Mouse (Mus musculus) lung, adult 2 months (tissue): ENCODE data around the gene Tcf19. TPM values are rescaled to one million over a fixed set of nuclear protein-coding genes. Genes with fewer than 3 reads are reported as not detected.
"Not testable (repeated sequence)": the region's sequence is repeated elsewhere in the genome, so short reads cannot be mapped to it uniquely, and the experiment has no call there.

Experiments
- DNase-seq: peaks from one replicate; pipeline ENCODE4 v3.0.0; 2022
- H3K4me1 ChIP-seq: fragments of 200-500 bp; 2 replicates; pipeline ENCODE4 v1.6.1; 2011; ENCODE audit warnings: low read length; ENCODE audit not compliant: control insufficient read depth, insufficient read depth
- H3K4me3 ChIP-seq: fragments of 200-500 bp; replicated peaks from 2 replicates; pipeline ENCODE3; 2011; ENCODE audit warnings: low read depth, mild to moderate bottlenecking, control low read depth, low read length; ENCODE audit errors: extremely low read depth
- CTCF ChIP-seq: fragments of 200-500 bp; IDR thresholded peaks from 2 replicates; pipeline ENCODE4 v1.5.1; 2011; ENCODE audit warnings: mild to moderate bottlenecking, low read length, control low read depth; ENCODE audit not compliant: insufficient read depth
- POLR2A ChIP-seq: fragments of 200-500 bp; IDR thresholded peaks from 2 replicates; pipeline ENCODE4 v1.6.1; 2011; ENCODE audit warnings: low read depth, mild to moderate bottlenecking, control low read depth, low read length, borderline replicate concordance; ENCODE audit errors: extremely low read depth
- WGBS: fragments of 180-500 bp; shearing (Covaris S2); methylation state at CpG from one replicate; pipeline ENCODE4 v1.1.7; 2018; 5-methylcytosine and 5-hydroxymethylcytosine counted together
- polyA plus RNA-seq: library from polyadenylated mRNA; depleted of rRNA; stranded (reverse); fragments of >200 nt; gene quantifications from 2 replicates; pipeline ENCODE4 v1.2.3, GENCODE M21; 2012; rRNA removed

Gene Tcf19
- polyA plus RNA-seq, 1 experiment: 6.5 TPM

DNA sequence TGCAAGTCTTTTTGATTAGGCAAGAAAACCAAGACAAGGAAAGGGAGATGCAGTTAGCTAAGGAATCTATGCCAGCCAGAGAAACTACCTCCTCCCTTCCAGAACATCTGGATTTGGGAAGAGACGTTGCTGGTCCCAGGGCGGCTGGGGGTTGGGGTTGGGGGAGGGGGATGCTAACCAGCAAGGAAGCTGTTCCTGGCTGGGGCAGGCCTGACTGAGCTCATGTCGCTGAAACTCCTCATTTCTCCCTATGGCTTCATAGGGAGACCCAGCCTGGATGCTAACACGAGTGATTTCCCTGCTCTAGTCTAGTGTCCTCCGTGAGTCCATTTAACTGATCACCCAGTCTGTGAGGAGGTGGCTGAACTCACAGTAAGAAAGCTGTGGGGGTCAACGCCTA lies 14.4 kb downstream of the Tcf19 start:
- 18% methylated on average over 6 of the region's 6 CpGs for WGBS
- TF ChIP-seq CTCF (no peak), POLR2A (no peak)
- DNase-seq: no peak
- Histone ChIP-seq H3K4me1 (no peaks in the 10 kb centered on the region), H3K4me3 (no peak overlapping the region)

DNA sequence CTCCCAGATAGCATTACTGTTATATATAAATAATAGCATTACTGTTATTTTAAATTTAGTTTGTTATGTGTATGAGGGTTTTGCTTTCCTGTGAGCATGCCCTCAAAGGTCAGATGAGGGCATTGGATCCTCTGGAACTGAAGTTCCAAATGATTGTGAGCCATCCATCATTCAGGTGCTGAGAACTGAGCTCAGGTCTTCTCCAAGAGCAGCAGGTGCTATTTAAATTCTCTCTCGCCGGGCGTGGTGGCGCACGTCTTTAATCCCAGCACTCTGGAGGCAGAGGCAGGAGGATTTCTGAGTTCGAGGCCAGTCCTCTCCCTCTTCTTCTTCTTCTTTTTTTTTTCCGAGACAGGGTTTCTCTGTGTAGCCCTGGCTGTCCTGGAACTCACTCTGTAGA lies 19.5 kb downstream of the Tcf19 start:
- DNase-seq: no peak
- Histone ChIP-seq H3K4me1 (no peaks in the 10 kb centered on the region), H3K4me3 (no peak overlapping the region)
- WGBS: 87% methylated on average over 7 of the region's 7 CpGs
- TF ChIP-seq POLR2A: no peak
- no peak for TF ChIP-seq CTCF

DNA sequence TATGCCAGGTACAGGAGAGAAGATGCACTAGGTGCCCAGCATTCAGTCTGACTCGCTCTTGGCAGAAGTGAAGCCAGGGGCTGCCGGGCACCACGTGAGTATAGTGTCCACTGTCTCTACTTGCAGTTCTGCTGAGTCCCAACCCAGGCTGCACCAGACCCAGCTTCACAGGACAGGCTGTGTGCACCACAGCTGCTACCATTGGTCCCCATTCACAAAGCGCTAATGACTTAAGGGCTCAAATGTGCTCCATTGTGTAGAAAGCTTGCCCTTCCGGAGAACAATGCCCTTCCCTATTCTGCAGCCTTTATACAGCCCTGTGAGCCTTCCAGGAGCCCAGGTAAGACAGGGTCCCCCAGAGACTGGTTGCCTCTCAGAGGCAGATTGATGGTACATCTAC lies 26.3 kb downstream of the Tcf19 start:
- Histone ChIP-seq H3K4me3 (no peak overlapping the region), H3K4me1 (no peaks in the 10 kb centered on the region)
- no peak for TF ChIP-seq CTCF
- no peak for TF ChIP-seq POLR2A
- 66% methylated on average over 5 of the region's 5 CpGs for WGBS
- DNase-seq: no peak

DNA sequence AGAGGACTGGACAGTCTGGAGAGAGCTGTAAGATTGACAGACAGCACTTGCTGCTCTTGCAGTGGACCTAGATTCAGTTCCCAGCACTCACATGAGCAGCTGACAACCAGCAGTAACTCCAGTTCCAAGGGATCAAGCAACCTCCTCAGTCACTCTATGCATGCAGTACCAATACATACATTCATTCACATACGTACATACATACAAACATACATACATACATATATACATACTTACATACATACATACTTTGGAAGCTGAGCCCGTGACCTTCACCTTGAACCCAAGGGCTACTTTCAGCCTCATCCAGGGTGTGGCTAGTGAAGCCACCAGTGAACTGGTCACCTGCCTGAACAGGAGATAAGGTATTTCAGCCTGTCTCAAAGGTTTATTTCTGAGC lies 28.6 kb downstream of the Tcf19 start:
- TF ChIP-seq CTCF: no peak
- TF ChIP-seq POLR2A: no peak
- WGBS: 93% methylated on average over 2 of the region's 2 CpGs
- no peak overlapping the region for H3K4me3 ChIP-seq
- no peaks in the 10 kb centered on the region for H3K4me1 ChIP-seq
- DNase-seq: no peak

DNA sequence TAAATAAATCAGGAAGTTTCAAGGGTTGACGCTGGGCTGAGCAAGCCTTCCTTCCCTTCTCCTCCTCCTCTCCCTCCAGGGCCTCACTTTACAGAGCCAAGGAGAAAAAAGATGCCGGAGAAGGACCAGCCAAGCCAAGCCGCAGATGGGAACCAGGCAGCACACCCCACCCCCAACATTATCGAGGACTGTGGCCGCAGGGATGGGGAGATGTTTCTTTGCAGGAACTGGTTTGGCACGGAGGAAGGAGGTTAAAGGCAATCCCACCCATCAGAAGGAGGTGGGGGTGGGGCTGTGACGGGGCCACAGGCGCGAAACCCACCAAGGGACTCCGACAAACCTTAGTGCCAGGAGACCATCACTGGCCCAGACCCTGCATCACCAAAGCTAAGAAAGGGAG lies 29.9 kb downstream of the Tcf19 start:
- Histone ChIP-seq H3K4me1 (no peaks in the 10 kb centered on the region), H3K4me3 (no peak overlapping the region)
- WGBS: 45% methylated on average over 10 of the region's 10 CpGs
- TF ChIP-seq CTCF: no peak
- no peak for TF ChIP-seq POLR2A
- DNase-seq: no peak

DNA sequence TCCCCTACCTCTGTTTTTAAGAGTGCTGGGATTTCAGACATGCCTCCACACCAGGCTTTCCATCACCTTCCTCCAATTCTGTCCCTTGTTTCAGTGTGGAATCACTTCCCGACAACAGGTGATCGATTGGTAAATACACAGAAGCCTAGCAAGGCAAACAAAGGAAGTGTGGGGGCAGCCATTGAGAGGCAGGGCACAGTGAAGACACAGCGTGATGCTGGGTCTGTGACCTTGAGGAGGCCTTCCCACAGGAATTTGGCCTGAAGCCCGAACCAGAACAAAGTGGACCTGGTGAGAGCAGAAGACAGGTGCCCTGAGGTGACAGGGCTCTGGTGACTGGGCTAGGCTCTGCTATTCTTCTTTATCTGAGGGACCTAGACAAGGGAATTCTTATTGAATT lies 30.9 kb downstream of the Tcf19 start:
- 24% methylated on average over 4 of the region's 4 CpGs for WGBS
- no peaks in the 10 kb centered on the region for H3K4me1 ChIP-seq
- no peak for DNase-seq
- H3K4me3 ChIP-seq: no peak overlapping the region
- TF ChIP-seq POLR2A (no peak), CTCF (no peak)

DNA sequence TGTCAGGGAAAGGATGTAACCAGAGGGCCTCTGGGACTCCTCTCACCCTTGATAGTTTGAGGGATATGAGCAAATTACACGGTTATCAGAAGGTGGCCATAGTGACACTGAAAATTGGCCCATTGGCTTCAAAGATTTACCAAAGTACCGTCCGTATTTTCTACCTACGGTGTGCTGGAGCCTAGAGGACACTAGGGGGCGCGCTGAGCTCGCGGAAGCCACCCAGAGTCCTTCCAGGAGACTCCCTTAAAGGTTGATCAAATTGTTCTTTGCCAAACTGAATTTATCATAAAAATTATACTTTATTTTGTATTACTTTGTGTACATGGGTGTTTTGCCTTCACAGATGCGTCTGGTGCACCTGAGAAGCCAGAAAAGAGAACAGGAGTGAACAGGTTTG lies 32.6 kb downstream of the Tcf19 start:
- no peak for TF ChIP-seq POLR2A
- peak; percentile 88 for TF ChIP-seq CTCF
- DNase-seq: peak; percentile 45
- no peaks in the 10 kb centered on the region for H3K4me1 ChIP-seq
- under 1% methylated on average over 9 of the region's 9 CpGs for WGBS
- H3K4me3 ChIP-seq: no peak overlapping the region

DNA sequence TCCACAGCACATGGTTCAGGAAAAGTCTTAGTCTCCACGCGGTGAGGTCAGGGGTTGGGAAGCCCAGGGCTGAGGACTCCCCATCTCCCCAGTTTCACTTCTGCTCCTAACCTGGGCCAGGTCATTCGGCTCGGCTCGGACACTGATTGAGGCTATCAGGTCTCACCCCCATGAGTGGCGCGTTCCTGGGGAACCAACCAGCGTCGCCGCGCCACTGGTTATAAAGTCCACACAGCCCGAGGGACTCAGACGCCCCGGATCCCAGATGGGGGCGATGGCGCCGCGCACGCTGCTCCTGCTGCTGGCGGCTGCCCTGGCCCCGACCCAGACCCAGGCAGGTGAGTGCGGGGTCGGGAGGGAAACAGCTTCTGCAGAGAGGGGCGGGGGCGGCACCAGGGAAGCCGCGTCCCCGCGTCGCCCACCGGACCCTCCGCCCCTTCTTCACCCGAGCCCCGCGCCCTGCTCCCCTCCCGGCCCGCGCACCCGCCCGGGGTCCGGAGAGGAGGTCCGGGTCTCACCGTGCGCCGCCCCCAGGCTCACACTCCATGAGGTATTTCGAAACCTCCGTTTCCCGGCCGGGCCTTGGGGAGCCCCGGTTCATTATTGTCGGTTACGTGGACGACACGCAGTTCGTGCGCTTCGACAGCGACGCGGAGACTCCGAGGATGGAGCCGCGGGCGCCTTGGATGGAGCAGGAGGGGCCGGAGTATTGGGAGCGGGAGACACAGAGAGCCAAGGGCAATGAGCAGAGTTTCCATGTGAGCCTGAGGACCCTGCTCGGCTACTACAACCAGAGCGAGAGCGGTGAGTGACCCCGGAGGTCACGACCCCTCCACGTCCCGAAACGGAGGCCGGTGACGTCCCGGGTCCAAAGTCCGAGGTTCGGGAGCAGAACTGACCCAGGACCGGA lies 46.5 kb downstream of the Tcf19 start, which contains the start of gene H2-Q10:
TSS of gene H2-Q10 (plus strand) at position 248 of the 910 bp plus-strand sequence.
- Histone ChIP-seq H3K4me3 (no peak within 1 kb of the TSS), H3K4me1 (no peaks in the 10 kb centered on the region)
- DNase-seq: no peak
- TF ChIP-seq POLR2A: no peak
- no peak for TF ChIP-seq CTCF
- 3% methylated on average over 79 of the region's 80 CpGs for WGBS

DNA sequence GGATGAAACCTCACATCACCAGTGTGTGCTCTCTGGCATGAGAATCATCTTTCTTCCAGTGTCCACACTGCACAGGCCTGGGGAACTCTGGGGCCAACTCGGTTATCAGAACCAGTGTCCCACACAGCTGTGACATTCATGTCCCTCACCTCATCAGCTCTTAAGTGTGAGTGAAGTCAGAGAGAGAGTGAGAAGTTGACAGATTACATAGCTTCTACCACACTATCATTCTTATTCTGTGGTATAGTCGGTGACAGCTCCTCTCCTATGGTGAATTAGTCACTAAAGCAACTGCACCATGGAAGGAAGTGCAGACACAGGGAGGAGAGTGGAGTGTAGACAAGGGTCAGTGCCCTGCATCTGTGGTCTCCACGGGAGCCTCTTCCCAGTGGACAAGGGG lies 47.7 kb downstream of the Tcf19 start:
- not testable (repeated sequence) for H3K4me3 ChIP-seq, H3K4me1 ChIP-seq, DNase-seq
- WGBS: 45% methylated on average over 3 of the region's 3 CpGs

DNA sequence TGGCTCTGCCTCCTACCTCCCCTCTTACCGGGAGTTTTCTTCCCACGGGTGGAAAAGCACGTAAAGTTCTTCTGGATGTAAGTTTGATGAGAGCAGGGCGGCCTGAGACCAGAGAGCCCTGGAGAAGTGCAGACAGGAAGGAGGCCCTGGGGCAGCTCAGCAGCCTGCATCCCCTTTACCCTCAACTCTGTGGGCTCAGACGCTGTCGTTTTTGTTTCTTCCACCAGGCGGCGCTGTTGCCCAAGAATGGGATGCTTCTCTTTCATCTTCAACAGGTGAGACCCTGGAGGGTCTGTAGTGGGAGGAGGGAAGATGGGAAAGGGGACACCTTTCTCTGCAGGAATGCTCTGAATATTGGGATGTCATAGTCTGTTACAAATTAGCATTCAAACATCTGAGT lies 51.0 kb downstream of the Tcf19 start:
- H3K4me3 ChIP-seq, H3K4me1 ChIP-seq, DNase-seq: not testable (repeated sequence)
- peak; percentile 58 for TF ChIP-seq CTCF
- WGBS: 7% methylated on average over 8 of the region's 8 CpGs

Other genes starting within 250 kb of the Tcf19 start
- gene H2-Q1, start 196.4 kb downstream of the Tcf19 start, polyA plus RNA-seq: 0.49 and 0.71 TPM in 2 replicates
- 6.4 and 6.6 TPM in 2 replicates for gene H2-Q2, start 174.6 kb downstream of the Tcf19 start, polyA plus RNA-seq
- gene H2-Q4, start 137.2 kb downstream of the Tcf19 start, polyA plus RNA-seq: 152 and 267 TPM in 2 replicates
- gene H2-Q6, start 92.0 kb downstream of the Tcf19 start, polyA plus RNA-seq: 91.1 and 177 TPM in 2 replicates
- gene H2-Q7, start 77.7 kb downstream of the Tcf19 start, polyA plus RNA-seq: 211 and 441 TPM in 2 replicates
- gene H2-Q10, start 46.7 kb downstream of the Tcf19 start, polyA plus RNA-seq: 11.4 and 12.9 TPM in 2 replicates
- gene Pou5f1, start 10.8 kb downstream of the Tcf19 start, polyA plus RNA-seq: not detected in 2 replicates
- 6.5 and 8.4 TPM in 2 replicates for gene Cchcr1, start 276 bp upstream of the Tcf19 start, polyA plus RNA-seq
- 0.24 and 5.6 TPM in 2 replicates for gene Psors1c2, start 16.4 kb upstream of the Tcf19 start, polyA plus RNA-seq
- gene Cdsn, start 35.3 kb upstream of the Tcf19 start, polyA plus RNA-seq: 2.0 and 23.0 TPM in 2 replicates
- 18.0 TPM in 1 of 2 replicates, not detected in the other for gene 2300002M23Rik, start 50.6 kb upstream of the Tcf19 start, polyA plus RNA-seq
- 257 and 330 TPM in 2 replicates for gene Sfta2, start 84.7 kb upstream of the Tcf19 start, polyA plus RNA-seq
- not detected in 2 replicates for gene Gm9573, start 109.8 kb upstream of the Tcf19 start, polyA plus RNA-seq
- 0.19 and 0.24 TPM in 2 replicates for gene Mucl3, start 126.9 kb upstream of the Tcf19 start, polyA plus RNA-seq
- 44.0 and 46.6 TPM in 2 replicates for gene Vars2, start 150.8 kb upstream of the Tcf19 start, polyA plus RNA-seq
- 21.3 and 22.5 TPM in 2 replicates for gene Gtf2h4, start 156.9 kb upstream of the Tcf19 start, polyA plus RNA-seq
- gene Ddr1, start 187.8 kb upstream of the Tcf19 start, polyA plus RNA-seq: 63.9 and 66.2 TPM in 2 replicates